8 mouse cellular contexts compared by ENCODE assay signal in the genomic region with DNA sequence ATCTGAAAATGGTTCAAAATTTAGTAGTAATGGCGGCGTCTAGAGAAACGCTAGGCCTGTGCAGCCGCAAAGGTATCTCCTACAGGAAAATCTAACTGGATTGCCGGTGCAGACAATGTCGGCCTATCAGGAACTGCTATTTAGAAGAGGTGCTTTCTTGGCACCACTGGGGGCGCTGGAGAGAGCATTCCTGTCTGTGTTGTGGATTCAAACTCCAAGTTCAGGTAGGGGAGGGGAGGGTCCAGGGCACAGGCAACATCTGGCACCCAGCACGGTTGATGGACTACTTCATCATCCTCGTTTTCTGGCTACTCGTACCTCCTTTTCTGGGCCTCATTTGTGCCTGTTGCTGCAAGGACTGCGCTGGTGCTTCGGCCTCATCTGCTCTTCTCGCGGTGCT. TPM values are rescaled to one million over a fixed set of nuclear protein-coding genes. Genes with fewer than 3 reads are reported as not detected.
DNase-seq lines count a peak whose midpoint lies in the region; ATAC-seq lines count a peak whose summit lies in the region.

No protein-coding gene starts in this region.

- H3K9me3 ChIP-seq in forebrain, embryonic 11.5 days (ENCODE audit: control insufficient read depth, low read length): no peaks in the 10 kb centered on the region
- no peaks in the 10 kb centered on the region for H3K9me3 ChIP-seq in forebrain, embryonic 14.5 days (replicated peaks; ENCODE audit: control insufficient read depth, low read length)
- H3K9me3 ChIP-seq in embryonic facial prominence, embryonic 15.5 days (replicated peaks): 0 out of 2 replicates have a peak, but pooled peaks cover 4% of the 10 kb centered on the region
- no peaks in the 10 kb centered on the region for H3K9me3 ChIP-seq in midbrain, embryonic 15.5 days

- no peaks in the 10 kb centered on the region for H3K27me3 ChIP-seq in forebrain, embryonic 11.5 days (ENCODE audit: control insufficient read depth, insufficient read depth, low read length)
- no peaks in the 10 kb centered on the region for H3K27me3 ChIP-seq in forebrain, embryonic 14.5 days (replicated peaks; ENCODE audit: control insufficient read depth, insufficient read depth, low read length)
- no peaks in the 10 kb centered on the region for H3K27me3 ChIP-seq in embryonic facial prominence, embryonic 15.5 days
- no peaks in the 10 kb centered on the region for H3K27me3 ChIP-seq in midbrain, embryonic 15.5 days (replicated peaks)

- H3K4me3 ChIP-seq in forebrain, embryonic 11.5 days (ENCODE audit: low read depth, low read length): no peak overlapping the region
- no peak overlapping the region for H3K4me3 ChIP-seq in forebrain, embryonic 14.5 days (ENCODE audit: low read depth, low read length)
- no peak overlapping the region for H3K4me3 ChIP-seq in embryonic facial prominence, embryonic 15.5 days (replicated peaks)
- no peak overlapping the region for H3K4me3 ChIP-seq in midbrain, embryonic 15.5 days

- no peak overlapping the region for H3K4me2 ChIP-seq in forebrain, embryonic 11.5 days (ENCODE audit: low read depth, low read length, severe bottlenecking)
- no peak overlapping the region for H3K4me2 ChIP-seq in forebrain, embryonic 14.5 days (ENCODE audit: low read length)
- no peak overlapping the region for H3K4me2 ChIP-seq in embryonic facial prominence, embryonic 15.5 days (replicated peaks)
- H3K4me2 ChIP-seq in midbrain, embryonic 15.5 days: no peak overlapping the region

- ATAC-seq in forebrain, embryonic 11.5 days (replicated peaks; ENCODE audit: low FRiP score): no peak
- ATAC-seq in forebrain, embryonic 14.5 days: no peak
- peak; percentile 15; the same call in 1 of the 2 replicates for ATAC-seq in embryonic facial prominence, embryonic 15.5 days (ENCODE audit: insufficient number of reproducible peaks, low FRiP score, low TSS enrichment, low read depth)
- 0 out of 2 replicates have a peak, but pooled peaks have one; percentile 45 for ATAC-seq in monocyte, adult 5-6 weeks (replicated peaks; ENCODE audit: insufficient number of reproducible peaks, low FRiP score, low TSS enrichment, poor library complexity, severe bottlenecking)
- no peak for ATAC-seq in midbrain, embryonic 15.5 days (replicated peaks)

- no peaks in the 10 kb centered on the region for H3K4me1 ChIP-seq in forebrain, embryonic 11.5 days (replicated peaks; ENCODE audit: control insufficient read depth, insufficient read depth, low read length)
- H3K4me1 ChIP-seq in forebrain, embryonic 14.5 days (ENCODE audit: control insufficient read depth, insufficient read depth, low read length): no peaks in the 10 kb centered on the region
- H3K4me1 ChIP-seq in embryonic facial prominence, embryonic 15.5 days: no peaks in the 10 kb centered on the region; the same call in 1 of the 2 replicates
- H3K4me1 ChIP-seq in midbrain, embryonic 15.5 days: no peaks in the 10 kb centered on the region

- H3K36me3 ChIP-seq in forebrain, embryonic 11.5 days (ENCODE audit: control insufficient read depth, insufficient read depth, low read length): no peaks in the 10 kb centered on the region; the same call in 1 of the 2 replicates
- no peaks in the 10 kb centered on the region for H3K36me3 ChIP-seq in forebrain, embryonic 14.5 days (ENCODE audit: control insufficient read depth, insufficient read depth, low read length)
- H3K36me3 ChIP-seq in embryonic facial prominence, embryonic 15.5 days: peaks cover 4% of the 10 kb centered on the region; the same call in 1 of the 2 replicates
- no peaks in the 10 kb centered on the region for H3K36me3 ChIP-seq in midbrain, embryonic 15.5 days (replicated peaks)

- no peak overlapping the region for H3K27ac ChIP-seq in forebrain, embryonic 11.5 days (ENCODE audit: low read depth, low read length)
- H3K27ac ChIP-seq in forebrain, embryonic 14.5 days (ENCODE audit: low read depth, low read length): no peak overlapping the region
- H3K27ac ChIP-seq in embryonic facial prominence, embryonic 15.5 days (replicated peaks): no peak overlapping the region
- H3K27ac ChIP-seq in midbrain, embryonic 15.5 days: no peak overlapping the region

- WGBS in forebrain, embryonic 11.5 days: 90% methylated on average over 14 of the region's 14 CpGs
- WGBS in forebrain, embryonic 14.5 days: 87% methylated on average over 14 of the region's 14 CpGs
- 84% methylated on average over 14 of the region's 14 CpGs for WGBS in embryonic facial prominence, embryonic 15.5 days
- WGBS in midbrain, embryonic 15.5 days: 88% methylated on average over 14 of the region's 14 CpGs

- peak; percentile 55 for DNase-seq in forebrain, embryonic 11.5 days (ENCODE audit: low spot score)
- no peak for DNase-seq in forebrain, embryonic 14.5 days (ENCODE audit: low spot score)
- DNase-seq in right cerebral cortex, postnatal 14 days: peak; percentile 29
- no peak for DNase-seq in right cerebral cortex, postnatal 25 days
- DNase-seq in frontal cortex, postnatal 36 days (ENCODE audit: low spot score in 2 of 2): no peak

- H3K9ac ChIP-seq in forebrain, embryonic 11.5 days (ENCODE audit: low read length): no peak overlapping the region
- no peak overlapping the region for H3K9ac ChIP-seq in forebrain, embryonic 14.5 days (ENCODE audit: low read length)
- H3K9ac ChIP-seq in embryonic facial prominence, embryonic 15.5 days: no peak overlapping the region
- H3K9ac ChIP-seq in midbrain, embryonic 15.5 days: no peak overlapping the region

RNA-seq across cellular contexts. Expression of a gene that starts 44.1 kb away (rescaled TPM):
- polyA plus RNA-seq in forebrain, embryonic 11.5 days (2014; fragmentation: Nextera tagmentation; extraction: Ambion mirVana): 12.9 and 14.8 TPM in 2 replicates
- 13.2 and 14.1 TPM in 2 replicates for polyA plus RNA-seq in forebrain, embryonic 14.5 days (2014; fragmentation: Nextera tagmentation; extraction: Ambion mirVana)
- 38.7 and 42.1 TPM in 2 replicates for polyA plus RNA-seq in embryonic facial prominence, embryonic 15.5 days (2015; fragmentation: Nextera tagmentation; extraction: Ambion mirVana)
- total RNA-seq in monocyte, adult 5-6 weeks (2017): 13.5 to 48.9 TPM (median 15.1 TPM) in 3 replicates
- 11.7 and 11.9 TPM in 2 replicates for polyA plus RNA-seq in midbrain, embryonic 15.5 days (2015; fragmentation: Nextera tagmentation; extraction: Ambion mirVana)

RNA-seq across cellular contexts. Expression of a gene that starts 55.5 kb away (rescaled TPM):
- 25.9 and 26.2 TPM in 2 replicates for polyA plus RNA-seq in forebrain, embryonic 11.5 days (2014; fragmentation: Nextera tagmentation; extraction: Ambion mirVana)
- polyA plus RNA-seq in forebrain, embryonic 14.5 days (2014; fragmentation: Nextera tagmentation; extraction: Ambion mirVana): 13.4 and 17.3 TPM in 2 replicates
- 16.1 and 17.7 TPM in 2 replicates for polyA plus RNA-seq in embryonic facial prominence, embryonic 15.5 days (2015; fragmentation: Nextera tagmentation; extraction: Ambion mirVana)
- 47.1 to 115 TPM (median 63.1 TPM) in 3 replicates for total RNA-seq in monocyte, adult 5-6 weeks (2017)
- 24.4 and 26.2 TPM in 2 replicates for polyA plus RNA-seq in midbrain, embryonic 15.5 days (2015; fragmentation: Nextera tagmentation; extraction: Ambion mirVana)

Comparison
In these comparisons a context has a peak if more than half of its experiments do, and no peak if none do; other contexts are left out.
1. DNase-seq: peak in forebrain, embryonic 11.5 days (single experiment) and right cerebral cortex, postnatal 14 days (single experiment); none in forebrain, embryonic 14.5 days (single experiment), right cerebral cortex, postnatal 25 days (single experiment) and frontal cortex, postnatal 36 days (0 of 2).
2. ATAC-seq: peak in embryonic facial prominence, embryonic 15.5 days (single experiment) and monocyte, adult 5-6 weeks (single experiment); none in forebrain, embryonic 11.5 days (single experiment), forebrain, embryonic 14.5 days (single experiment) and midbrain, embryonic 15.5 days (single experiment).